Mouse (Mus musculus): Measurements from ENCODE around the gene Git2. TPM values are rescaled to one million over a fixed set of nuclear protein-coding genes. Genes with fewer than 3 reads are reported as not detected.
A peak's percentile ranks its signal among the peaks of the same experiment; 100 is the strongest.

Git2 gene
- polyA plus RNA-seq, 1 experiment: 42.0 TPM

- no peak for TF ChIP-seq CTCF (IDR thresholded peaks at IDR 0.05; ENCODE audit: low read depth, low read length)
- TF ChIP-seq POLR2A (IDR thresholded peaks at IDR 0.05; ENCODE audit: insufficient read depth, low read length): no peak
- no peak for TF ChIP-seq EP300 (IDR thresholded peaks at IDR 0.05; ENCODE audit: insufficient read depth, low read depth, low read length)
Measured at GRCm38 (mm10) chr5:114719003-114719927, 56.1 kb downstream of the Git2 start.

GRCm38 (mm10) chr5:114718483-114718882, 56.8 kb downstream of the Git2 start:
- Histone ChIP-seq H3K36me3 (ENCODE audit: control insufficient read depth, insufficient read depth, low read length, poor library complexity, severe bottlenecking) (peaks cover 12% of the 10 kb centered on the region; the same call in 1 of the 2 replicates), H3K27ac (ENCODE audit: insufficient read depth, low read length) (no peak overlapping the region), H3K4me1 (ENCODE audit: control insufficient read depth, insufficient read depth, low read length) (peaks cover 2% of the 10 kb centered on the region), H3K4me3 (ENCODE audit: low read depth, low read length) (no peak overlapping the region), H3K9ac (ENCODE audit: low read depth, poor library complexity, severe bottlenecking) (no peak overlapping the region), H3K9me3 (replicated peaks; ENCODE audit: control insufficient read depth, insufficient read depth, low read length, poor library complexity, severe bottlenecking) (no peaks in the 10 kb centered on the region), H3K27me3 (ENCODE audit: control insufficient read depth, insufficient read depth, low read length, poor library complexity, severe bottlenecking) (no peaks in the 10 kb centered on the region)
- TF ChIP-seq EP300 (IDR thresholded peaks at IDR 0.05; ENCODE audit: insufficient read depth, low read depth, low read length) (no peak), POLR2A (IDR thresholded peaks at IDR 0.05; ENCODE audit: insufficient read depth, low read length) (no peak), CTCF (IDR thresholded peaks at IDR 0.05; ENCODE audit: low read depth, low read length) (no peak)

More at GRCm38 (mm10) chr5:114719003-114719927, 56.1 kb downstream of the Git2 start:
- Histone ChIP-seq H3K4me3 (ENCODE audit: low read depth, low read length) (no peak overlapping the region), H3K4me1 (ENCODE audit: control insufficient read depth, insufficient read depth, low read length) (peaks cover 2% of the 10 kb centered on the region), H3K9me3 (replicated peaks; ENCODE audit: control insufficient read depth, insufficient read depth, low read length, poor library complexity, severe bottlenecking) (no peaks in the 10 kb centered on the region), H3K27ac (ENCODE audit: insufficient read depth, low read length) (no peak overlapping the region), H3K9ac (ENCODE audit: low read depth, poor library complexity, severe bottlenecking) (no peak overlapping the region), H3K27me3 (ENCODE audit: control insufficient read depth, insufficient read depth, low read length, poor library complexity, severe bottlenecking) (no peaks in the 10 kb centered on the region), H3K36me3 (ENCODE audit: control insufficient read depth, insufficient read depth, low read length, poor library complexity, severe bottlenecking) (peaks cover 12% of the 10 kb centered on the region; the same call in 1 of the 2 replicates)

- Histone ChIP-seq H3K9me3 (replicated peaks; ENCODE audit: control insufficient read depth, insufficient read depth, low read length, poor library complexity, severe bottlenecking) (no peaks in the 10 kb centered on the region), H3K27ac (ENCODE audit: insufficient read depth, low read length) (no peak overlapping the region), H3K9ac (ENCODE audit: low read depth, poor library complexity, severe bottlenecking) (no peak overlapping the region), H3K4me1 (ENCODE audit: control insufficient read depth, insufficient read depth, low read length) (peaks cover 2% of the 10 kb centered on the region), H3K36me3 (ENCODE audit: control insufficient read depth, insufficient read depth, low read length, poor library complexity, severe bottlenecking) (peaks cover 15% of the 10 kb centered on the region; the same call in 1 of the 2 replicates), H3K27me3 (ENCODE audit: control insufficient read depth, insufficient read depth, low read length, poor library complexity, severe bottlenecking) (no peaks in the 10 kb centered on the region), H3K4me3 (ENCODE audit: low read depth, low read length) (no peak overlapping the region)
- no peak for TF ChIP-seq CTCF (IDR thresholded peaks at IDR 0.05; ENCODE audit: low read depth, low read length)
- no peak for TF ChIP-seq EP300 (IDR thresholded peaks at IDR 0.05; ENCODE audit: insufficient read depth, low read depth, low read length)
- TF ChIP-seq POLR2A (IDR thresholded peaks at IDR 0.05; ENCODE audit: insufficient read depth, low read length): no peak
Measured at GRCm38 (mm10) chr5:114717937-114718336, 57.4 kb downstream of the Git2 start.

GRCm38 (mm10) chr5:114717292-114717691, 58.0 kb downstream of the Git2 start:
- Histone ChIP-seq H3K4me3 (ENCODE audit: low read depth, low read length) (no peak overlapping the region), H3K9ac (ENCODE audit: low read depth, poor library complexity, severe bottlenecking) (no peak overlapping the region), H3K9me3 (replicated peaks; ENCODE audit: control insufficient read depth, insufficient read depth, low read length, poor library complexity, severe bottlenecking) (no peaks in the 10 kb centered on the region), H3K36me3 (ENCODE audit: control insufficient read depth, insufficient read depth, low read length, poor library complexity, severe bottlenecking) (peaks cover 15% of the 10 kb centered on the region; the same call in 1 of the 2 replicates), H3K27me3 (ENCODE audit: control insufficient read depth, insufficient read depth, low read length, poor library complexity, severe bottlenecking) (no peaks in the 10 kb centered on the region), H3K27ac (ENCODE audit: insufficient read depth, low read length) (no peak overlapping the region), H3K4me1 (ENCODE audit: control insufficient read depth, insufficient read depth, low read length) (peaks cover 2% of the 10 kb centered on the region)
- TF ChIP-seq EP300 (IDR thresholded peaks at IDR 0.05; ENCODE audit: insufficient read depth, low read depth, low read length) (no peak), POLR2A (IDR thresholded peaks at IDR 0.05; ENCODE audit: insufficient read depth, low read length) (no peak), CTCF (IDR thresholded peaks at IDR 0.05; ENCODE audit: low read depth, low read length) (no peak)

- Histone ChIP-seq H3K4me1 (ENCODE audit: control insufficient read depth, insufficient read depth, low read length) (peaks cover 2% of the 10 kb centered on the region), H3K36me3 (ENCODE audit: control insufficient read depth, insufficient read depth, low read length, poor library complexity, severe bottlenecking) (peaks cover 24% of the 10 kb centered on the region), H3K9ac (ENCODE audit: low read depth, poor library complexity, severe bottlenecking) (no peak overlapping the region), H3K9me3 (replicated peaks; ENCODE audit: control insufficient read depth, insufficient read depth, low read length, poor library complexity, severe bottlenecking) (no peaks in the 10 kb centered on the region), H3K27ac (ENCODE audit: insufficient read depth, low read length) (no peak overlapping the region), H3K27me3 (ENCODE audit: control insufficient read depth, insufficient read depth, low read length, poor library complexity, severe bottlenecking) (no peaks in the 10 kb centered on the region), H3K4me3 (ENCODE audit: low read depth, low read length) (no peak overlapping the region)
- TF ChIP-seq CTCF (IDR thresholded peaks at IDR 0.05; ENCODE audit: low read depth, low read length): no peak
- no peak for TF ChIP-seq POLR2A (IDR thresholded peaks at IDR 0.05; ENCODE audit: insufficient read depth, low read length)
- TF ChIP-seq EP300 (IDR thresholded peaks at IDR 0.05; ENCODE audit: insufficient read depth, low read depth, low read length): no peak
Measured at GRCm38 (mm10) chr5:114714551-114714950, 60.8 kb downstream of the Git2 start.

- H3K36me3 ChIP-seq (ENCODE audit: control insufficient read depth, insufficient read depth, low read length, poor library complexity, severe bottlenecking): peaks cover 12% of the 10 kb centered on the region
- peak overlapping the region; percentile 40; the same call in 1 of the 2 replicates for H3K9ac ChIP-seq (ENCODE audit: low read depth, poor library complexity, severe bottlenecking)
- H3K4me1 ChIP-seq (ENCODE audit: control insufficient read depth, insufficient read depth, low read length): peaks cover 2% of the 10 kb centered on the region
Measured at GRCm38 (mm10) chr5:114709357-114709756, 66.0 kb downstream of the Git2 start.

More at GRCm38 (mm10) chr5:114709357-114709756, 66.0 kb downstream of the Git2 start:
- Histone ChIP-seq H3K4me3 (ENCODE audit: low read depth, low read length) (peak overlapping the region; percentile 25), H3K27me3 (ENCODE audit: control insufficient read depth, insufficient read depth, low read length, poor library complexity, severe bottlenecking) (no peaks in the 10 kb centered on the region), H3K9me3 (replicated peaks; ENCODE audit: control insufficient read depth, insufficient read depth, low read length, poor library complexity, severe bottlenecking) (no peaks in the 10 kb centered on the region), H3K27ac (ENCODE audit: insufficient read depth, low read length) (no peak overlapping the region)
- TF ChIP-seq CTCF (IDR thresholded peaks at IDR 0.05; ENCODE audit: low read depth, low read length) (no peak), EP300 (IDR thresholded peaks at IDR 0.05; ENCODE audit: insufficient read depth, low read depth, low read length) (no peak), POLR2A (IDR thresholded peaks at IDR 0.05; ENCODE audit: insufficient read depth, low read length) (no peak)

Measured in ES-Bruce4 (cell line).